Mouse (Mus musculus) erythroblast, embryonic 14.5 days (primary cell): ENCODE measurements around the gene Fignl2. TPM values are rescaled to one million over a fixed set of nuclear protein-coding genes. Genes with fewer than 3 reads are reported as not detected.

ENCODE experiments used
- H3K27me3 ChIP-seq: 2 replicates; pipeline ENCODE4 v1.6.1; 2012; ENCODE audit warnings: inconsistent platforms; ENCODE audit not compliant: control insufficient read depth
- H3K36me3 ChIP-seq: 2 replicates; pipeline ENCODE4 v1.6.1; 2012; ENCODE audit warnings: mild to moderate bottlenecking, inconsistent platforms; ENCODE audit not compliant: control insufficient read depth
- H3K4me1 ChIP-seq: 2 replicates; pipeline ENCODE4 v1.6.1; 2012; ENCODE audit warnings: inconsistent platforms; ENCODE audit not compliant: control insufficient read depth
- H3K4me3 ChIP-seq: replicated peaks from 2 replicates; pipeline ENCODE3; 2012; ENCODE audit warnings: moderate library complexity, mild to moderate bottlenecking, inconsistent platforms
- H3K9me3 ChIP-seq: 2 replicates; pipeline ENCODE4 v1.6.1; 2012; ENCODE audit warnings: low read length, inconsistent platforms, mixed read lengths; ENCODE audit not compliant: control insufficient read depth
- GATA1 ChIP-seq: IDR thresholded peaks from 2 replicates; pipeline ENCODE4 v1.6.1; 2012; ENCODE audit warnings: low read length, inconsistent platforms, mixed read lengths
- TAL1 ChIP-seq: IDR thresholded peaks from 3 replicates; pipeline ENCODE4 v1.6.1; 2012; ENCODE audit warnings: low read length, inconsistent platforms, mixed read lengths
- polyA plus RNA-seq: library from polyadenylated mRNA; stranded (reverse); fragments of >175 nt; gene quantifications from 2 replicates; pipeline ENCODE4 v1.2.3, GENCODE M21; 2012

The Fignl2 gene
- polyA plus RNA-seq, 1 experiment = not detected

GRCm38 (mm10) chr15:101006251-101007040 is 71.9 kb downstream of the Fignl2 start:
- peaks cover 2% of the 10 kb centered on the region; the same call in 1 of the 2 replicates for H3K4me1 ChIP-seq
- H3K4me3 ChIP-seq = no peak overlapping the region
- TF ChIP-seq GATA1 (no peak), TAL1 (no peak)
- no peaks in the 10 kb centered on the region for H3K36me3 ChIP-seq
- H3K9me3 ChIP-seq = no peaks in the 10 kb centered on the region
- H3K27me3 ChIP-seq = peaks cover 3% of the 10 kb centered on the region; the same call in 1 of the 2 replicates

- H3K27me3 ChIP-seq = peaks cover 3% of the 10 kb centered on the region; the same call in 1 of the 2 replicates
Observed at GRCm38 (mm10) chr15:101005717-101006116, 72.7 kb downstream of the Fignl2 start.

GRCm38 (mm10) chr15:101004538-101004937 is 73.8 kb downstream of the Fignl2 start:
- H3K9me3 ChIP-seq = no peaks in the 10 kb centered on the region
- TF ChIP-seq TAL1 = no peak
- no peak for TF ChIP-seq GATA1
- peaks cover 3% of the 10 kb centered on the region; the same call in 1 of the 2 replicates for H3K27me3 ChIP-seq
- H3K4me1 ChIP-seq = peaks cover 2% of the 10 kb centered on the region; the same call in 1 of the 2 replicates
- H3K36me3 ChIP-seq = no peaks in the 10 kb centered on the region
- no peak overlapping the region for H3K4me3 ChIP-seq

More at GRCm38 (mm10) chr15:101005717-101006116, 72.7 kb downstream of the Fignl2 start:
- H3K4me1 ChIP-seq = peaks cover 2% of the 10 kb centered on the region; the same call in 1 of the 2 replicates
- no peak overlapping the region for H3K4me3 ChIP-seq
- no peak for TF ChIP-seq TAL1
- no peak for TF ChIP-seq GATA1
- H3K36me3 ChIP-seq = no peaks in the 10 kb centered on the region
- no peaks in the 10 kb centered on the region for H3K9me3 ChIP-seq

GRCm38 (mm10) chr15:101002466-101002865 is 75.9 kb downstream of the Fignl2 start:
- Histone ChIP-seq H3K27me3 (peaks cover 3% of the 10 kb centered on the region; the same call in 1 of the 2 replicates), H3K9me3 (no peaks in the 10 kb centered on the region)

DNA sequence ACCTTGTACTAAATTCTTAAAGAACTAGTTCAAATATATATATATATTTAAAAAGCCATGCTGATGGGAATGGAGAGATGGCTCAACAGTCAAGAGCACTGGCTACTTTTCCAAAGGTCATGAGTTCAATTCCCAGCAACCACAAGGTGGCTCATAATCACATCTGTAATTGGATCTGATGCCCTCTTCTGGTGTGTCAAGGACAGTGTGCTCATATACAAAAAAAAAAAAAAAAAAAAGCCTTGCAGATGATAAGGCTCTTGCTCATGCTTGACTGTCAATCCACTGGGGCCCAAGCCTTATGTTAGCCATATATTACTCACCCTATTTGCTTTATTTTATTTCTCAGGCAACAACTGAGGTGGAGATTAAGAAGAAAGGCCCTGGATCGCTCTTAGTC is 76.7 kb downstream of the Fignl2 start:
- Histone ChIP-seq H3K9me3 (no peaks in the 10 kb centered on the region), H3K4me1 (peaks cover 2% of the 10 kb centered on the region; the same call in 1 of the 2 replicates), H3K27me3 (peaks cover 6% of the 10 kb centered on the region; the same call in 1 of the 2 replicates), H3K36me3 (no peaks in the 10 kb centered on the region), H3K4me3 (no peak overlapping the region)
- TF ChIP-seq TAL1 (no peak), GATA1 (no peak)

More at GRCm38 (mm10) chr15:101002466-101002865, 75.9 kb downstream of the Fignl2 start:
- H3K4me3 ChIP-seq = no peak overlapping the region
- TF ChIP-seq GATA1 (no peak), TAL1 (no peak)
- H3K36me3 ChIP-seq = no peaks in the 10 kb centered on the region
- peaks cover 2% of the 10 kb centered on the region; the same call in 1 of the 2 replicates for H3K4me1 ChIP-seq

Other genes starting within 250 kb of the Fignl2 start
- gene Scn8a, start 208.7 kb downstream of the Fignl2 start, polyA plus RNA-seq = not detected in 2 replicates
- not detected in 2 replicates for gene Gm47841, start 31.2 kb downstream of the Fignl2 start, polyA plus RNA-seq
- not detected in 2 replicates for gene Ankrd33, start 37.2 kb upstream of the Fignl2 start, polyA plus RNA-seq
- 0.15 TPM in 1 of 2 replicates, not detected in the other for gene Acvrl1, start 50.0 kb upstream of the Fignl2 start, polyA plus RNA-seq
- gene Acvr1b, start 95.5 kb upstream of the Fignl2 start, polyA plus RNA-seq = 0.02 and 0.03 TPM in 2 replicates
- 0.05 TPM in 1 of 2 replicates, not detected in the other for gene Grasp, start 145.6 kb upstream of the Fignl2 start, polyA plus RNA-seq
- gene Nr4a1, start 175.7 kb upstream of the Fignl2 start, polyA plus RNA-seq = 0.14 and 0.16 TPM in 2 replicates
- gene Atg101, start 205.7 kb upstream of the Fignl2 start, polyA plus RNA-seq = 2.8 and 3.0 TPM in 2 replicates
- gene 6030408B16Rik, start 214.6 kb upstream of the Fignl2 start, polyA plus RNA-seq = not detected in 2 replicates